Mouse (Mus musculus): ENCODE measurements around the gene Plce1. TPM values are rescaled to one million over a fixed set of nuclear protein-coding genes. Genes with fewer than 3 reads are reported as not detected.

Gene Plce1
- polyA plus RNA-seq, 1 experiment from 2014 or later, result 3.1 TPM

- no peak overlapping the region for H3K4me3 ChIP-seq
- ATAC-seq (ENCODE audit: insufficient number of reproducible peaks, insufficient read depth, low FRiP score, low TSS enrichment, low read depth), result no peak
- no peak overlapping the region for H3K9ac ChIP-seq
- no peaks in the 10 kb centered on the region for H3K36me3 ChIP-seq
- H3K27me3 ChIP-seq, result no peaks in the 10 kb centered on the region
- WGBS, result 75% methylated on average over 7 of the region's 7 CpGs
- H3K4me1 ChIP-seq, result peaks cover 3% of the 10 kb centered on the region
- H3K27ac ChIP-seq, result no peak overlapping the region; the same call in 1 of the 2 replicates
- no peak overlapping the region for H3K4me2 ChIP-seq
- H3K9me3 ChIP-seq, result no peaks in the 10 kb centered on the region
Observed at GRCm38 (mm10) chr19:38592566-38593224, 111.8 kb downstream of the Plce1 start.

- WGBS, result 89% methylated on average over 12 of the region's 12 CpGs
- Histone ChIP-seq H3K9ac (no peak overlapping the region), H3K27me3 (no peaks in the 10 kb centered on the region), H3K36me3 (no peaks in the 10 kb centered on the region), H3K4me3 (no peak overlapping the region), H3K9me3 (no peaks in the 10 kb centered on the region), H3K4me2 (no peak overlapping the region), H3K4me1 (no peaks in the 10 kb centered on the region), H3K27ac (no peak overlapping the region; the same call in 1 of the 2 replicates)
- ATAC-seq (ENCODE audit: insufficient number of reproducible peaks, insufficient read depth, low FRiP score, low TSS enrichment, low read depth), result no peak
Observed at GRCm38 (mm10) chr19:38593225-38593897, 112.5 kb downstream of the Plce1 start.

DNA sequence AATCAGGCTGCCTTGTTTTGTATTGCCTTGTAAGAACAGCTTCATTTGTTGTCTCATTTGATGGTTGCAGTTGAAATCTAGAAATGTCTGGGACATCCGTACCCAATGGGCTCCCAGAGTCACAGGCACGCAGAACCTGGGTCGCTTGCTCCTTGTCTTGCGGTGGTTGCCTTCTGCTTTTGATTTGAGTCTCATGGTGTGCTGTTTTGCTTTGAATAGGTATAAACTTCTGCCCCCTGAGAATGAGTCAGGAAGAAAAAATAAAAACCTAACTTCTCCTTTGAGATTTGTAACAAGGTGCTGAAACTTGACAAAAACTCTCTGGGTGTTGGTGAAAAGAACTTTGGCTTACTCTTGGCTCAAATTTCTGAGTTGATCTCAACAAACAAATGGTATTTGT, 115.2 kb downstream of the Plce1 start:
- Histone ChIP-seq H3K27me3 (no peaks in the 10 kb centered on the region), H3K4me3 (no peak overlapping the region), H3K9me3 (no peaks in the 10 kb centered on the region), H3K36me3 (no peaks in the 10 kb centered on the region), H3K9ac (no peak overlapping the region), H3K27ac (no peak overlapping the region), H3K4me2 (no peak overlapping the region), H3K4me1 (no peaks in the 10 kb centered on the region)
- ATAC-seq (ENCODE audit: insufficient number of reproducible peaks, insufficient read depth, low FRiP score, low TSS enrichment, low read depth), result no peak
- whole genome bisulfite sequencing, result 67% methylated on average over 4 of the region's 4 CpGs

- Histone ChIP-seq H3K36me3 (no peaks in the 10 kb centered on the region), H3K4me2 (no peak overlapping the region), H3K9me3 (no peaks in the 10 kb centered on the region), H3K27ac (no peak overlapping the region), H3K4me1 (peaks cover 1% of the 10 kb centered on the region), H3K4me3 (no peak overlapping the region), H3K9ac (no peak overlapping the region), H3K27me3 (no peaks in the 10 kb centered on the region)
- WGBS, result 80% methylated on average over 2 of the region's 2 CpGs
- ATAC-seq (ENCODE audit: insufficient number of reproducible peaks, insufficient read depth, low FRiP score, low TSS enrichment, low read depth), result no peak
Observed at GRCm38 (mm10) chr19:38597392-38597791, 116.5 kb downstream of the Plce1 start.

- H3K27ac ChIP-seq, result no peak overlapping the region
- H3K36me3 ChIP-seq, result no peaks in the 10 kb centered on the region
- no peak overlapping the region for H3K4me2 ChIP-seq
- no peak overlapping the region for H3K9ac ChIP-seq
- no peaks in the 10 kb centered on the region for H3K27me3 ChIP-seq
- 79% methylated on average over 3 of the region's 3 CpGs for WGBS
- ATAC-seq (ENCODE audit: insufficient number of reproducible peaks, insufficient read depth, low FRiP score, low TSS enrichment, low read depth), result no peak
- H3K4me1 ChIP-seq, result peaks cover 9% of the 10 kb centered on the region
- H3K4me3 ChIP-seq, result no peak overlapping the region
- H3K9me3 ChIP-seq, result no peaks in the 10 kb centered on the region
Observed at GRCm38 (mm10) chr19:38599001-38599400, 118.1 kb downstream of the Plce1 start.

GRCm38 (mm10) chr19:38601127-38601526, 120.2 kb downstream of the Plce1 start:
- Histone ChIP-seq H3K4me2 (no peak overlapping the region), H3K4me1 (peaks cover 9% of the 10 kb centered on the region), H3K27me3 (no peaks in the 10 kb centered on the region), H3K27ac (no peak overlapping the region), H3K36me3 (no peaks in the 10 kb centered on the region), H3K4me3 (no peak overlapping the region), H3K9ac (no peak overlapping the region), H3K9me3 (no peaks in the 10 kb centered on the region)
- WGBS, result 78% methylated on average over 5 of the region's 5 CpGs
- no peak for ATAC-seq (ENCODE audit: insufficient number of reproducible peaks, insufficient read depth, low FRiP score, low TSS enrichment, low read depth)

DNA sequence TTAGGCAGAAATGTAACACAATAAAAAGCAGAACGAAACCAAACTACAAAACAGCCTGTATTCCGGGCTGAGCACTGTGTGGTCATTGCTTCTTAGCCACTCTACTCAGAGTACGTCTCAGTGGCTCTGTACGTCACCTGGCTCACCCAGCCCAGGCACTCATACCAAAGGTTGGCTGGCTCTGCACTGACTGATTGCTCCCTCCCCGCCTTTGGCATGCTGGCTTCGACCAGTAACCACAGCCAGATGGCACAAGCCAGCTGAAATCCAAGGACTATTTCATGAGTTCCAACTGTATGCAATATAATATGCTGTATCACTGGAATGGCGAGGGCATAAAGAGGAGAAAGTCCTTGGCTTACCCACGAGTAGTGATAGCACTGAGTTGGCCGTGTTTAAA, 121.9 kb downstream of the Plce1 start:
- peaks cover 9% of the 10 kb centered on the region for H3K4me1 ChIP-seq
- H3K27ac ChIP-seq, result 0 out of 2 replicates have a peak overlapping the region, but pooled peaks have one; percentile 28
- no peak overlapping the region for H3K4me3 ChIP-seq
- H3K36me3 ChIP-seq, result no peaks in the 10 kb centered on the region
- no peaks in the 10 kb centered on the region for H3K9me3 ChIP-seq
- H3K9ac ChIP-seq, result no peak overlapping the region
- H3K27me3 ChIP-seq, result no peaks in the 10 kb centered on the region
- peak overlapping the region; percentile 23 for H3K4me2 ChIP-seq
- peak; percentile 64; the same call in 1 of the 2 replicates for ATAC-seq (ENCODE audit: insufficient number of reproducible peaks, insufficient read depth, low FRiP score, low TSS enrichment, low read depth)
- 38% methylated on average over 9 of the region's 9 CpGs for WGBS

GRCm38 (mm10) chr19:38607236-38607635, 126.3 kb downstream of the Plce1 start:
- ATAC-seq (ENCODE audit: insufficient number of reproducible peaks, insufficient read depth, low FRiP score, low TSS enrichment, low read depth), result no peak
- Histone ChIP-seq H3K9me3 (no peaks in the 10 kb centered on the region), H3K9ac (no peak overlapping the region), H3K27me3 (no peaks in the 10 kb centered on the region), H3K4me1 (peaks cover 9% of the 10 kb centered on the region), H3K36me3 (no peaks in the 10 kb centered on the region), H3K4me3 (no peak overlapping the region), H3K27ac (no peak overlapping the region), H3K4me2 (no peak overlapping the region)
- WGBS, result 87% methylated on average over 5 of the region's 5 CpGs

DNA sequence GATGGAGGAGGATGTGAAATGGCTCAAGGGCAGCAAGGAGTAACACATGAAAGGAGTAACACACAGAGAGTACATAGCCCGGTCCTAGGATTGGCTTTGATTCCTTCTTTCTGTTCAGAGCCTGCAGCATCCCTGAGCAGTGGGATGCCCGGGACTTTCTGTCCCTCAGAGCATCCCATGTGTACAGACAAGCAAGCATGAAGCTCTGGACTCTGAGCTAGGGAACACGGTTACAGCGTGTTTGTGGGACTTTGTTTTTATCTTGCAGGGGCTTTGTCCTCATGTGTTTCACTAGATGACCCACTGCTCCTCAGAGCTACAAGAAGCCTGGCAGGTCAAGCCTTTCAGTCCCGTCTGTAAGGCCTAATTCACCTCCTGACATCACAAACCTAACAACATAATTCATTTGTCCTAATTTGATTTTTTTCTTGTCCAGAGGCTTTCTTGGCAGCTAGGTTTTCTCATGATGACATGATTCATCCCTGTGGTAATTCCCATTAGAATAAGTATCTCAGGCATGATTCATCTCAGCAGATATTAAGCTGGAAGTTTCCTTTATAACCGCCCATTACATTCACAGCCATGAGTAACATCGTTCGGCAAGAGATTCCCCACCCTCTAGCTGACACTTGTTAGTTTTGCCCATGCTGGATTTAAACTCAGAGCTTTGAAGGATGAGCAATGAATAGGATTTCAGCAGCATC, 128.2 kb downstream of the Plce1 start:
- WGBS, result 84% methylated on average over 8 of the region's 8 CpGs
- H3K9me3 ChIP-seq, result no peaks in the 10 kb centered on the region

GRCm38 (mm10) chr19:38610291-38610690, 129.4 kb downstream of the Plce1 start:
- Histone ChIP-seq H3K27ac (no peak overlapping the region), H3K4me3 (no peak overlapping the region), H3K9ac (no peak overlapping the region), H3K36me3 (no peaks in the 10 kb centered on the region), H3K27me3 (no peaks in the 10 kb centered on the region), H3K9me3 (no peaks in the 10 kb centered on the region), H3K4me1 (no peaks in the 10 kb centered on the region), H3K4me2 (no peak overlapping the region)
- WGBS, result 72% methylated on average over 2 of the region's 2 CpGs
- ATAC-seq (ENCODE audit: insufficient number of reproducible peaks, insufficient read depth, low FRiP score, low TSS enrichment, low read depth), result no peak

More for the DNA sequence above, 128.2 kb downstream of the Plce1 start:
- Histone ChIP-seq H3K4me2 (no peak overlapping the region), H3K4me1 (no peaks in the 10 kb centered on the region), H3K27ac (no peak overlapping the region), H3K4me3 (no peak overlapping the region), H3K36me3 (no peaks in the 10 kb centered on the region), H3K27me3 (no peaks in the 10 kb centered on the region), H3K9ac (no peak overlapping the region)
- ATAC-seq (ENCODE audit: insufficient number of reproducible peaks, insufficient read depth, low FRiP score, low TSS enrichment, low read depth), result no peak

GRCm38 (mm10) chr19:38610809-38611208, 129.9 kb downstream of the Plce1 start:
- no peak for ATAC-seq (ENCODE audit: insufficient number of reproducible peaks, insufficient read depth, low FRiP score, low TSS enrichment, low read depth)
- no peak overlapping the region for H3K9ac ChIP-seq
- no peaks in the 10 kb centered on the region for H3K9me3 ChIP-seq
- 83% methylated on average over 8 of the region's 8 CpGs for WGBS
- no peaks in the 10 kb centered on the region for H3K4me1 ChIP-seq
- H3K27me3 ChIP-seq, result no peaks in the 10 kb centered on the region
- H3K36me3 ChIP-seq, result no peaks in the 10 kb centered on the region
- H3K4me3 ChIP-seq, result no peak overlapping the region
- no peak overlapping the region for H3K4me2 ChIP-seq
- H3K27ac ChIP-seq, result no peak overlapping the region

Data from embryonic facial prominence, embryonic 13.5 days (tissue).